Mouse (Mus musculus): Measurements from ENCODE around the gene Tmem156.

DNA sequence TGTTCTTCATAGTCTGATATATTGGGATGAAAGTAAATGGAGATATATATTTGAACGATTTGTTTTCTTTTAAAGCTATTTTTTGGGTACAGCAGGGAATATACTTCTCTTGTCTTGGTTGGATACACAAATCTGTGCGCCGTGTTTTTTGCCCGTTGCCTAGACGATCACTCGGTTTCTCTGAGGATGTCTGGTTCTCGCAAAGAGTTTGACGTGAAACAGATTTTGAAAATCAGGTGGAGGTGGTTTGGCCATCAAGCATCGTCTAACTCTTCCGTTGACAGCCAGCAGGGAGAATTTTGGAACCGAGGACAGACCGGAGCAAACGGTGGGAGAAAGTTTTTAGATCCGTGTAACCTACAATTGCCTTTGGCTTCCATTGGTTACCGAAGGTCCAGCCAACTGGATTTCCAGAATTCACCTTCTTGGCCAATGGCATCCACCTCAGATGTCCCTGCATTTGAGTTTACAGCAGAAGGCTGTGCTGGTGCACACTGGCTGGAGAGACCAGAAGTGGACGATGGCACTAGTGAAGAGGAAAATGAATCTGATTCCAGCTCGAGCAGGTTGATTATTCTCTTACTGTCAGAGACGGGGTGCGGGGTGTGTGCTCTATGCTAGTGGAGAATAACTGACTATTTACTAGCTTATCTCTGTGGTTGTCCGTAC, 39.4 kb upstream of the Tmem156 start:
- TF ChIP-seq CTCF (IDR thresholded peaks at IDR 0.05; ENCODE audit: low read depth) (no peak), EP300 (optimal IDR thresholded peaks at IDR 0.05) (no peak)

Measured in stomach, postnatal 0 days (tissue).